Mouse (Mus musculus) myocyte (in vitro differentiated cells): ENCODE measurements around the gene Adamts4. TPM values are rescaled to one million over a fixed set of nuclear protein-coding genes. Genes with fewer than 3 reads are reported as not detected.

Experiments
- H3K27me3 ChIP-seq: one replicate; pipeline ENCODE4 v1.6.1; 2011; ENCODE audit not compliant: control insufficient read depth, insufficient read depth, insufficient read length
- H3K36me3 ChIP-seq: one replicate; pipeline ENCODE4 v1.6.1; 2011; ENCODE audit not compliant: control insufficient read depth, insufficient read depth
- H3K4me2 ChIP-seq: one replicate; pipeline ENCODE4 v1.6.1; 2011; ENCODE audit warnings: low read depth, control low read depth
- H3K4me3 ChIP-seq: one replicate; pipeline ENCODE4 v1.5.1; 2011; ENCODE audit warnings: mild to moderate bottlenecking, control low read depth, moderate library complexity
- H3K79me2 ChIP-seq: one replicate; pipeline ENCODE4 v1.6.1; 2011; ENCODE audit not compliant: control insufficient read depth, insufficient read depth
- H3ac ChIP-seq: one replicate; pipeline ENCODE4 v1.6.1; 2011; ENCODE audit not compliant: control insufficient read depth, insufficient read length
- CEBPB ChIP-seq: IDR thresholded peaks from 2 replicates; pipeline ENCODE4 v1.6.1; 2011; ENCODE audit warnings: mild to moderate bottlenecking, moderate library complexity; ENCODE audit not compliant: poor library complexity, insufficient read depth, severe bottlenecking
- E2F4 ChIP-seq: IDR thresholded peaks from one replicate; pipeline ENCODE4 v1.6.1; 2011; ENCODE audit warnings: mild to moderate bottlenecking, control low read depth, moderate library complexity; ENCODE audit not compliant: insufficient read depth
- MAX ChIP-seq: IDR thresholded peaks from one replicate; pipeline ENCODE4 v1.6.1; 2011; ENCODE audit warnings: low read depth, mild to moderate bottlenecking, control low read depth
- MYOD1 ChIP-seq, 3 experiments: IDR thresholded peaks; one replicate each; pipeline ENCODE4 v1.6.1; 2011; ENCODE audit warnings: control low read depth in 2 of 3, low read depth in 2 of 3, mild to moderate bottlenecking in 2 of 3, moderate library complexity in 1 of 3; ENCODE audit not compliant: insufficient read length in 2 of 3, control insufficient read depth in 1 of 3
- MYOG ChIP-seq, 3 experiments: IDR thresholded peaks; one replicate each; pipeline ENCODE4 v1.6.1; 2011; ENCODE audit warnings: control low read depth in 2 of 3, low read depth in 2 of 3, mild to moderate bottlenecking in 2 of 3; ENCODE audit not compliant: insufficient read length in 2 of 3, control insufficient read depth in 1 of 3, insufficient read depth in 1 of 3
- POLR2A ChIP-seq: IDR thresholded peaks from one replicate; pipeline ENCODE4 v1.6.1; 2011; ENCODE audit warnings: low read depth, mild to moderate bottlenecking, control low read depth, moderate library complexity; ENCODE audit not compliant: insufficient read length
- POLR2AphosphoS2 ChIP-seq: IDR thresholded peaks from one replicate; pipeline ENCODE4 v1.6.1; 2011; ENCODE audit warnings: low read depth, control low read depth; ENCODE audit not compliant: insufficient read length
- REST ChIP-seq: IDR thresholded peaks from one replicate; pipeline ENCODE4 v1.6.1; 2011; ENCODE audit warnings: mild to moderate bottlenecking, control low read depth, moderate library complexity; ENCODE audit not compliant: insufficient read depth, insufficient read length
- SRF ChIP-seq: IDR thresholded peaks from one replicate; pipeline ENCODE4 v1.6.1; 2011; ENCODE audit warnings: low read depth; ENCODE audit not compliant: control insufficient read depth, insufficient read length
- TCF12 ChIP-seq: IDR thresholded peaks from one replicate; pipeline ENCODE4 v1.6.1; 2011; ENCODE audit warnings: mild to moderate bottlenecking, control low read depth; ENCODE audit not compliant: poor library complexity, insufficient read depth, severe bottlenecking
- TCF3 ChIP-seq: IDR thresholded peaks from one replicate; pipeline ENCODE4 v1.6.1; 2011; ENCODE audit warnings: low read depth, control low read depth; ENCODE audit not compliant: insufficient read length
- USF1 ChIP-seq: IDR thresholded peaks from one replicate; pipeline ENCODE4 v1.6.1; 2011; ENCODE audit warnings: low read depth, mild to moderate bottlenecking, control low read depth, moderate library complexity
- polyA plus RNA-seq: library from polyadenylated mRNA; unstranded; fragments of >200 nt; fragmentation: generic; extraction: Trizol; gene quantifications from one replicate; pipeline ENCODE4 v1.2.1, GENCODE M21; 2012; ENCODE audit warnings: missing spikeins

Gene Adamts4
- polyA plus RNA-seq, 1 experiment = 15.0 TPM

DNA sequence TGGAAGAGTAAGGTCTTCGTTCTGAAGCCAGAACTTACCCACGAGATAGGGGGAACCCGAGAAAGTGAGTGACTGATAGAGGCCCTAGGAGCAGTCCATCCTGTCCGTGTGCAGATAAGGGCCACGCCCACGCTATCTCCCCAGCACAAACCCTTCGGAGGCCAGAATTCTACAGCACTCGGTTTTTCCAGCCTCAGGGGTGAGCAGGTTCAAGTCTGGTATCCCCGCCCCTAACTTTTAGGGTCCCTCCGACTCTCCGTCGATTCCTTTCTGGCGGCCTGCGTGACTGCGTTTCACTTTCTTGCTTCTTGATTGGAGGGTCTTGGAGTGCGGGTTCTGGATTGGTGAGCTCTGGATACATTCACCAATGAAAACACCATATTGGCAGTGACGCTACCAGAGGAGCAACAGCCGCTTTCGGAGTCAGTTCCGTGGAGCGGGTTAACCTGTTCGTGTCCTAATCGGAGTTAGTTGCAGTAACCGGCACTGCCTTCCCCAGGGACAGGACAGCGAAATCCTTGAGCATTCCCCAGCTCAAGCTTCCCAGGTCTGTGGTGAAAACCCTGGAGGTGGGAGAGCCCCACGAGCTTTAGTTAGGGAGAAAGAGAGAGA lies 30.8 kb downstream of the Adamts4 start, which contains the start of gene Ppox:
Ppox (minus strand) TSS at position 271 of the 612 bp plus-strand sequence.
- no peaks in the 10 kb centered on the region for H3K27me3 ChIP-seq
- H3K4me3 ChIP-seq = peak within 1 kb of the TSS; percentile 60
- H3K36me3 ChIP-seq = peaks cover 2% of the 10 kb centered on the region
- H3K79me2 ChIP-seq = no peaks in the 10 kb centered on the region
- peak within 1 kb of the TSS; percentile 60 for H3ac ChIP-seq
- peak in 2 of 3 experiments; percentile 25 to 46 for TF ChIP-seq MYOG (IDR thresholded peaks at IDR 0.05; ENCODE audit: control insufficient read depth in 1 of 3, insufficient read depth in 1 of 3, insufficient read length in 2 of 3, low read depth in 2 of 3)
- peak; percentile 39 for TF ChIP-seq POLR2A
- no peak for TF ChIP-seq SRF
- TF ChIP-seq REST = no peak
- TF ChIP-seq MAX = no peak
- peak; percentile 62 for TF ChIP-seq E2F4
- TF ChIP-seq CEBPB = no peak
- TF ChIP-seq USF1 = no peak
- TF ChIP-seq MYOD1 (IDR thresholded peaks at IDR 0.05; ENCODE audit: control insufficient read depth in 1 of 3, insufficient read length in 2 of 3, low read depth in 2 of 3) = peak in 1 of 3 experiments; percentile 25
- no peak for TF ChIP-seq TCF12
- no peak for TF ChIP-seq POLR2AphosphoS2
- TF ChIP-seq TCF3 = no peak
- peak within 1 kb of the TSS; percentile 82 for H3K4me2 ChIP-seq

DNA sequence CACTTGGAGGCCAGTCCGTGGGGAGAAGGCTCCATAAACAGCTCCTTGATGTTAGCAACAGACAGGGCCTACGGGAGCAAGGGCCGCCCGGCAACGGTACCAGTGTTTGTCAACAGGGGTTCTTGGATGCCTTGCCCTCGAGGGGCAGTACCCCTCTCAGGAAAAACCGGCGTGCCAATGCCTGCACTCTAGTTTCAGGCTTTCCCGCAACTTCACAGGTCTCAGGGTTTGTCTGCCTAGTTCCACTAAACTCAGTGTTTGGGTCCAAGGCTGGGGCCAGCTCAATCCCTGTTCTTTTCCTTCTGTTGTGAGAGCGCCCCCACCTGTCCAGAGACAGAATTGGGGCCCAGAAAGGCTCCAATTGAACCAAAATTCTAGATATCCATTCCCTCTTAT lies 31.3 kb downstream of the Adamts4 start:
- Histone ChIP-seq H3K36me3 (peaks cover 3% of the 10 kb centered on the region), H3K27me3 (no peaks in the 10 kb centered on the region), H3K4me2 (peak overlapping the region; percentile 71), H3K4me3 (peak overlapping the region; percentile 60), H3K79me2 (peaks cover under 1% of the 10 kb centered on the region), H3ac (no peak overlapping the region)
- TF ChIP-seq TCF12 (no peak), USF1 (no peak), MYOG (IDR thresholded peaks at IDR 0.05; ENCODE audit: control insufficient read depth in 1 of 3, insufficient read depth in 1 of 3, insufficient read length in 2 of 3, low read depth in 2 of 3) (no peak), CEBPB (no peak), POLR2AphosphoS2 (peak; percentile 32)

DNA sequence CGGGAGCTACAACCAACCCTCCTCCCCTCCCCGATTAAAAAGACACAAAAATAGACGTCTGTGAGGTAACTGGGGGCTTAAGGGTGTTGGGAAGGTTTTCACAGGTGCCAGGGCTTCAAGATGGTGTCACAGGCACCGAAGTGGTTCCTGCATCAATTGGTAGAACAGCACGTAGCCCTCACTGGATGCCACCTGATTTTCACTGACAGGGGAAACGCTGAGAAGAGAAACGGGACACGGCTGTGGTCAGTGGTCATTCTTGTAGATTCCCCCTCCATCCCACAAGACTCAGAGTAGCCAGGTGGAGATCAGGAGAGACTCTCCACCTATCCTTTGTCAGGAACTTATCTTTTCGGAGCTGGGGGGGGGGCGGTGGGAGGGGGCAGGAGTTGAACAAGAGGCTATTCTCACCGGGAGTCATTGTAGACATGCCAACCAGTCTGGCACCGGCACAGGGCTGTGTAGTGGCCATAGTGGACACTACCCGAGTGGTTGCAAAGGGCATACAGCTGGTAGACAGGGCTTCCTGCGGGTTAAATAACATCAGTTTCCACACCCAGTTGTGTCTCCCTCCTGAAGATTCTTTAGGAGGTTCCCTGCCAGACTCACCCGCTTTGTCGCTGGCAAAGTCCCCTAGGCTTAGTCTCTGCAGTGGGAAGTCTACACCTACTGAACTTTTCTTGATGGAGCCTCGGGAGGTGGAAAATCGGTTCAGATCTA lies 32.0 kb downstream of the Adamts4 start:
- TF ChIP-seq MYOD1 (IDR thresholded peaks at IDR 0.05; ENCODE audit: control insufficient read depth in 1 of 3, insufficient read length in 2 of 3, low read depth in 2 of 3) (no peak), USF1 (no peak), E2F4 (no peak), REST (no peak), TCF12 (no peak), POLR2A (no peak), CEBPB (no peak), SRF (no peak), MAX (no peak), TCF3 (no peak), MYOG (IDR thresholded peaks at IDR 0.05; ENCODE audit: control insufficient read depth in 1 of 3, insufficient read depth in 1 of 3, insufficient read length in 2 of 3, low read depth in 2 of 3) (no peak), POLR2AphosphoS2 (no peak)
- H3K79me2 ChIP-seq = peaks cover 8% of the 10 kb centered on the region
- peak overlapping the region; percentile 60 for H3K4me3 ChIP-seq

DNA sequence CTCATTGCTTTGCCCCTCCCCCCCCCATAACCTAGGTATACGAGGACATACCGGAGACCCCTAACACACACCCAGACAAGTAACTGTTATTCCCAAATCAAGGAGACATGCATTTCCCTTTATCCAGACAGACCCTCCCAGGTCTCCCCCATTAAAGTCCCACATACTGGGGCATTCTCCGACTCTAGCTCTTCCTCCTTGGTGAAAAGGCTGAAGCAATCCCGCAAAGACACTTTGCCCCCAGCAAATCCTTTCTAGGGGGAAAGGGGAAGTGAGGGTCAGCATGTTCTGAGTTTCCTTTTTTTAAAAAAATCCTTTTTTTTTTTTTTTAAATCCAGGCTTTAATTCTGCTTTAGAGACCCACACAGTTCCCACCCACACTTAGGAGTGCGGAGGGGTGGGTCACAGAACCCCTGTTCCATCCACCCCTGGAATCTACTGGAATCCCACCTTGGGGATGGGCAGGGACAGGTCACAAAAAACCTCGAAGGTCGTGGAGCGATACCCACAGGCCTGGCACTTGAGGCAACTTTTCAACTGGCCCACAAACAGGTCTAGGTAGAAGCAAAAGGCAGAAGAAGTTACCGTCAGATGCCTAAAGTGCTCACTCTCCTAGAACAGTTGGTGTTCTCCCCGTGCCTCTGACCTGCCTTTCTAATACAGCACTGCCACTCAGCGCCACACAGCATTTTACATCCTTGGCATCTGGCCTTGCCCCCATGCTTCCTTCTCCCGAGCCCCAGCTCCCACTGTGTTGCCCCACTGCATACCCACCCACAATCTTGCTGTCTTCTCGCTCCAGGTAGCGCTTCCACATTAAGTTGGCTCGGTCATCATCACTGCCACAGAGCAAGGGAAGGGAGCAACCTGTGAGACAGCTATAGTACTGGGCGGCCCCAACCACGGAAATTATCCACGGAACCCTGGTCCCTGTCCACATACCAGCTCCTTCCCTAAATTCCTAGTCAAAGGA lies 33.3 kb downstream of the Adamts4 start:
- no peak overlapping the region for H3K4me3 ChIP-seq
- no peak overlapping the region for H3ac ChIP-seq
- no peak overlapping the region for H3K4me2 ChIP-seq
- no peaks in the 10 kb centered on the region for H3K27me3 ChIP-seq
- peaks cover 10% of the 10 kb centered on the region for H3K79me2 ChIP-seq
- no peak for TF ChIP-seq CEBPB
- TF ChIP-seq POLR2AphosphoS2 = peak; percentile 2
- no peak for TF ChIP-seq TCF3
- no peak for TF ChIP-seq MYOG (IDR thresholded peaks at IDR 0.05; ENCODE audit: control insufficient read depth in 1 of 3, insufficient read depth in 1 of 3, insufficient read length in 2 of 3, low read depth in 2 of 3)
- H3K36me3 ChIP-seq = peaks cover 3% of the 10 kb centered on the region

More for the DNA sequence above, 32.0 kb downstream of the Adamts4 start:
- Histone ChIP-seq H3ac (no peak overlapping the region), H3K36me3 (peaks cover 3% of the 10 kb centered on the region), H3K4me2 (peak overlapping the region; percentile 71), H3K27me3 (no peaks in the 10 kb centered on the region)
